Mouse (Mus musculus): ENCODE measurements around the gene Krtap19-4. TPM values are rescaled to one million over a fixed set of nuclear protein-coding genes. Genes with fewer than 3 reads are reported as not detected.

The Krtap19-4 gene
- total RNA-seq (2014; rRNA removed): not detected in 2 replicates
- polyA plus RNA-seq (2012; rRNA removed): not detected in 2 replicates

- Histone ChIP-seq H3K4me1 (ENCODE audit: control insufficient read depth, insufficient read depth, low read length) (no peaks in the 10 kb centered on the region), H3K79me2 (ENCODE audit: control insufficient read depth, insufficient read depth, low read length) (no peaks in the 10 kb centered on the region), H3K27me3 (ENCODE audit: control insufficient read depth, insufficient read depth, low read length) (no peaks in the 10 kb centered on the region), H3K9ac (ENCODE audit: low read depth, low read length) (no peak within 1 kb of the TSS), H3K4me3 (ENCODE audit: insufficient read depth, low read depth, low read length) (no peak within 1 kb of the TSS), H3K36me3 (ENCODE audit: control insufficient read depth, insufficient read depth, low read length) (no peaks in the 10 kb centered on the region), H3K27ac (replicated peaks; ENCODE audit: insufficient read depth, low read depth, low read length) (no peak within 1 kb of the TSS)
- TF ChIP-seq POLR2A (IDR thresholded peaks at IDR 0.05; ENCODE audit: extremely low read depth, insufficient read depth, low read length) (no peak), CTCF (IDR thresholded peaks at IDR 0.05; ENCODE audit: low read depth, low read length) (no peak)
- no peak for DNase-seq (ENCODE audit: extremely low read depth, low read depth, low spot score)
- 85% methylated on average over 5 of the region's 5 CpGs for WGBS
Measured at GRCm38 (mm10) chr16:88884989-88885388, at the start of gene Krtap19-4. TSS of gene Krtap19-4 (minus strand) at chr16:88885089.

- Histone ChIP-seq H3K27me3 (ENCODE audit: control insufficient read depth, insufficient read depth, low read length) (no peaks in the 10 kb centered on the region), H3K27ac (replicated peaks; ENCODE audit: insufficient read depth, low read depth, low read length) (no peak within 1 kb of the TSS), H3K79me2 (ENCODE audit: control insufficient read depth, insufficient read depth, low read length) (no peaks in the 10 kb centered on the region), H3K9ac (ENCODE audit: low read depth, low read length) (no peak within 1 kb of the TSS), H3K36me3 (ENCODE audit: control insufficient read depth, insufficient read depth, low read length) (no peaks in the 10 kb centered on the region), H3K4me3 (ENCODE audit: insufficient read depth, low read depth, low read length) (no peak within 1 kb of the TSS), H3K4me1 (ENCODE audit: control insufficient read depth, insufficient read depth, low read length) (no peaks in the 10 kb centered on the region)
- WGBS: 85% methylated on average over 3 of the region's 3 CpGs
- DNase-seq (ENCODE audit: extremely low read depth, low read depth, low spot score): no peak
- TF ChIP-seq CTCF (IDR thresholded peaks at IDR 0.05; ENCODE audit: low read depth, low read length) (no peak), POLR2A (IDR thresholded peaks at IDR 0.05; ENCODE audit: extremely low read depth, insufficient read depth, low read length) (no peak)
Measured at GRCm38 (mm10) chr16:88932165-88932564, 47.3 kb upstream of the Krtap19-4 start, which contains the start of gene Krtap19-9b. TSS of gene Krtap19-9b (minus strand) at chr16:88932265.

GRCm38 (mm10) chr16:88896357-88896756 is 11.5 kb upstream of the Krtap19-4 start, which contains the start of gene Krtap19-5:
TSS of gene Krtap19-5 (minus strand) at chr16:88896457.
- no peak for TF ChIP-seq CTCF (IDR thresholded peaks at IDR 0.05; ENCODE audit: low read depth, low read length)
- no peak for TF ChIP-seq POLR2A (IDR thresholded peaks at IDR 0.05; ENCODE audit: extremely low read depth, insufficient read depth, low read length)
- H3K27me3 ChIP-seq (ENCODE audit: control insufficient read depth, insufficient read depth, low read length): no peaks in the 10 kb centered on the region
- DNase-seq (ENCODE audit: extremely low read depth, low read depth, low spot score): no peak
- WGBS: 88% methylated on average over 6 of the region's 6 CpGs
- no peak within 1 kb of the TSS for H3K27ac ChIP-seq (replicated peaks; ENCODE audit: insufficient read depth, low read depth, low read length)
- H3K9ac ChIP-seq (ENCODE audit: low read depth, low read length): no peak within 1 kb of the TSS
- H3K79me2 ChIP-seq (ENCODE audit: control insufficient read depth, insufficient read depth, low read length): no peaks in the 10 kb centered on the region
- no peaks in the 10 kb centered on the region; the same call in 1 of the 2 replicates for H3K4me1 ChIP-seq (ENCODE audit: control insufficient read depth, insufficient read depth, low read length)
- no peaks in the 10 kb centered on the region for H3K36me3 ChIP-seq (ENCODE audit: control insufficient read depth, insufficient read depth, low read length)
- no peak within 1 kb of the TSS for H3K4me3 ChIP-seq (ENCODE audit: insufficient read depth, low read depth, low read length)

- Histone ChIP-seq H3K27ac (replicated peaks; ENCODE audit: insufficient read depth, low read depth, low read length) (no peak overlapping the region), H3K9ac (ENCODE audit: low read depth, low read length) (no peak overlapping the region), H3K79me2 (ENCODE audit: control insufficient read depth, insufficient read depth, low read length) (no peaks in the 10 kb centered on the region), H3K27me3 (ENCODE audit: control insufficient read depth, insufficient read depth, low read length) (no peaks in the 10 kb centered on the region), H3K4me1 (ENCODE audit: control insufficient read depth, insufficient read depth, low read length) (no peaks in the 10 kb centered on the region), H3K36me3 (ENCODE audit: control insufficient read depth, insufficient read depth, low read length) (no peaks in the 10 kb centered on the region), H3K4me3 (ENCODE audit: insufficient read depth, low read depth, low read length) (no peak overlapping the region)
- WGBS: 82% methylated on average over 6 of the region's 6 CpGs
- DNase-seq (ENCODE audit: extremely low read depth, low read depth, low spot score): no peak
- TF ChIP-seq POLR2A (IDR thresholded peaks at IDR 0.05; ENCODE audit: extremely low read depth, insufficient read depth, low read length) (no peak), CTCF (IDR thresholded peaks at IDR 0.05; ENCODE audit: low read depth, low read length) (no peak)
Measured at GRCm38 (mm10) chr16:88886870-88887269, 2.0 kb upstream of the Krtap19-4 start.

GRCm38 (mm10) chr16:88877938-88878337 is 7.0 kb downstream of the Krtap19-4 start, which contains the start of gene Krtap19-3:
TSS of gene Krtap19-3 (minus strand) at chr16:88878038.
- TF ChIP-seq CTCF (IDR thresholded peaks at IDR 0.05; ENCODE audit: low read depth, low read length) (no peak), POLR2A (IDR thresholded peaks at IDR 0.05; ENCODE audit: extremely low read depth, insufficient read depth, low read length) (no peak)
- Histone ChIP-seq H3K79me2 (ENCODE audit: control insufficient read depth, insufficient read depth, low read length) (no peaks in the 10 kb centered on the region), H3K4me1 (ENCODE audit: control insufficient read depth, insufficient read depth, low read length) (no peaks in the 10 kb centered on the region), H3K9ac (ENCODE audit: low read depth, low read length) (no peak within 1 kb of the TSS), H3K27me3 (ENCODE audit: control insufficient read depth, insufficient read depth, low read length) (no peaks in the 10 kb centered on the region), H3K27ac (replicated peaks; ENCODE audit: insufficient read depth, low read depth, low read length) (no peak within 1 kb of the TSS), H3K36me3 (ENCODE audit: control insufficient read depth, insufficient read depth, low read length) (no peaks in the 10 kb centered on the region), H3K4me3 (ENCODE audit: insufficient read depth, low read depth, low read length) (no peak within 1 kb of the TSS)
- WGBS: 72% methylated on average over 2 of the region's 2 CpGs
- DNase-seq (ENCODE audit: extremely low read depth, low read depth, low spot score): no peak

GRCm38 (mm10) chr16:88874169-88874568 is 10.7 kb downstream of the Krtap19-4 start, which contains the start of gene Krtap19-2:
TSS of gene Krtap19-2 (minus strand) at chr16:88874269.
- Histone ChIP-seq H3K79me2 (ENCODE audit: control insufficient read depth, insufficient read depth, low read length) (no peaks in the 10 kb centered on the region), H3K36me3 (ENCODE audit: control insufficient read depth, insufficient read depth, low read length) (no peaks in the 10 kb centered on the region), H3K27me3 (ENCODE audit: control insufficient read depth, insufficient read depth, low read length) (no peaks in the 10 kb centered on the region), H3K9ac (ENCODE audit: low read depth, low read length) (no peak within 1 kb of the TSS), H3K27ac (replicated peaks; ENCODE audit: insufficient read depth, low read depth, low read length) (no peak within 1 kb of the TSS), H3K4me3 (ENCODE audit: insufficient read depth, low read depth, low read length) (no peak within 1 kb of the TSS), H3K4me1 (ENCODE audit: control insufficient read depth, insufficient read depth, low read length) (no peaks in the 10 kb centered on the region)
- WGBS: 92% methylated on average over 3 of the region's 3 CpGs
- no peak for DNase-seq (ENCODE audit: extremely low read depth, low read depth, low spot score)
- TF ChIP-seq CTCF (IDR thresholded peaks at IDR 0.05; ENCODE audit: low read depth, low read length): no peak
- TF ChIP-seq POLR2A (IDR thresholded peaks at IDR 0.05; ENCODE audit: extremely low read depth, insufficient read depth, low read length): no peak

All from liver, adult 2 months (tissue).